ENCODE assay signal across 10 mouse cellular contexts in the genomic region with DNA sequence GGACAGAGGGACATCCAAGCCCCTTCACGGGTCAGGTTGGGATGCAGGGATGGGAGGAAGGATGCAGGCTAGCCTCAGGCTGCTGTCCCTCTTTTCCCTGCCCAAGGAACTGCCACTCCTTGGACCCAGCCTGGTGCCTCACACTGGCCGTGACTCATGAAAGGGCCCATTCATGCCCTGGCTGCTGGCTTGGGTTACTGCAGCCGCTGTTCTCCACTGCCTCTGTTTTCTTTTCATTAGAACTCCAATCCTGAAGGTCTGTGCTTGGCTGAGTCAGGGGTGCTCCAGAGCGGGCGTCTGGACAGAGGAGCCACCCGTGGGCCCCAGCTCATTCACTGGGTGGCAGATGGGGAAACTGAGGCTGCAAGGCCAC. TPM values are rescaled to one million over a fixed set of nuclear protein-coding genes. Genes with fewer than 3 reads are reported as not detected.
DNase-seq lines count a peak whose midpoint lies in the region; ATAC-seq and TF ChIP-seq lines count a peak whose summit lies in the region.
"Had no signal": no experiment of that assay in that cellular context is flagged by ENCODE, and none has a peak within 500 bp of the region (broad histone marks: within the 10 kb centered on the region; RNA-seq: fewer than 3 reads in every experiment).

No protein-coding gene starts in this region.

- ATAC-seq in frontal cortex, adult (ENCODE audit: low TSS enrichment) = peak; percentile 28; the same call in 1 of the 2 replicates
- ATAC-seq in intestine, postnatal 0 days = no peak
- peak; percentile 56 for ATAC-seq in stomach, postnatal 0 days (ENCODE audit: low FRiP score, low TSS enrichment)

- TF ChIP-seq CTCF in intestine, postnatal 0 days (IDR thresholded peaks at IDR 0.05; ENCODE audit: low read depth) = peak; percentile 33; the same call in 1 of the 2 replicates
- peak; percentile 55 for TF ChIP-seq CTCF in stomach, postnatal 0 days (IDR thresholded peaks at IDR 0.05; ENCODE audit: low read depth)

- no peaks in the 10 kb centered on the region for H3K4me1 ChIP-seq in intestine, postnatal 0 days (replicated peaks; ENCODE audit: control insufficient read depth, insufficient read depth, low read length)
- no peaks in the 10 kb centered on the region for H3K4me1 ChIP-seq in stomach, postnatal 0 days (replicated peaks; ENCODE audit: control insufficient read depth, insufficient read depth)

- no peak for TF ChIP-seq EP300 in stomach, postnatal 0 days (optimal IDR thresholded peaks at IDR 0.05)

- H3K27ac ChIP-seq in intestine, postnatal 0 days (ENCODE audit: low read depth, low read length) = no peak overlapping the region
- H3K27ac ChIP-seq in stomach, postnatal 0 days (replicated peaks) = no peak overlapping the region
- H3K27ac ChIP-seq: neural tube, embryonic 12.5 days had no signal

- WGBS in intestine, postnatal 0 days = 71% methylated on average over 6 of the region's 6 CpGs
- 75% methylated on average over 6 of the region's 6 CpGs for WGBS in stomach, postnatal 0 days

- H3K27me3 ChIP-seq in intestine, postnatal 0 days (replicated peaks; ENCODE audit: control insufficient read depth, insufficient read depth, low read length) = peaks cover 10% of the 10 kb centered on the region
- no peaks in the 10 kb centered on the region for H3K27me3 ChIP-seq in stomach, postnatal 0 days (ENCODE audit: control insufficient read depth, insufficient read depth, low read length)

- H3K4me3 ChIP-seq in intestine, postnatal 0 days (ENCODE audit: low read depth, low read length) = no peak overlapping the region
- H3K4me3 ChIP-seq in stomach, postnatal 0 days (ENCODE audit: low read depth, low read length) = no peak overlapping the region
- H3K4me3 ChIP-seq: neural tube, embryonic 12.5 days had no signal

- H3K9ac ChIP-seq in intestine, postnatal 0 days (ENCODE audit: low read depth, low read length) = no peak overlapping the region
- no peak overlapping the region for H3K9ac ChIP-seq in stomach, postnatal 0 days (ENCODE audit: low read length)
- H3K9ac ChIP-seq: neural tube, embryonic 12.5 days had no signal

- no peaks in the 10 kb centered on the region for H3K9me3 ChIP-seq in intestine, postnatal 0 days (ENCODE audit: control insufficient read depth)
- no peaks in the 10 kb centered on the region for H3K9me3 ChIP-seq in stomach, postnatal 0 days (ENCODE audit: control insufficient read depth, low read length)
- H3K9me3 ChIP-seq: neural tube, embryonic 12.5 days had no signal

- no peak overlapping the region for H3K4me2 ChIP-seq in intestine, postnatal 0 days (replicated peaks; ENCODE audit: low read depth)
- no peak overlapping the region for H3K4me2 ChIP-seq in stomach, postnatal 0 days (replicated peaks; ENCODE audit: low read depth)
- H3K4me2 ChIP-seq: neural tube, embryonic 12.5 days had no signal

- no peaks in the 10 kb centered on the region for H3K36me3 ChIP-seq in intestine, postnatal 0 days (ENCODE audit: control insufficient read depth, insufficient read depth)
- H3K36me3 ChIP-seq in stomach, postnatal 0 days (ENCODE audit: control insufficient read depth, insufficient read depth, low read length) = no peaks in the 10 kb centered on the region
- H3K36me3 ChIP-seq: neural tube, embryonic 12.5 days had no signal

- DNase-seq in frontal cortex, postnatal 25 days (ENCODE audit: low spot score in 2 of 2) = no peak
- peak; percentile 49 for DNase-seq in right cerebral cortex, adult 18-20 months
- no peak for DNase-seq in right cerebral cortex, postnatal 4 days
- DNase-seq in stomach, postnatal 0 days (ENCODE audit: low spot score) = peak; percentile 26
- no peak for DNase-seq in thymus, postnatal 0 days (ENCODE audit: low spot score)
- DNase-seq in urinary bladder, adult 18-20 months (ENCODE audit: low spot score in 2 of 2) = no peak
- DNase-seq: kidney, adult 8-10 months had no signal

RNA-seq across cellular contexts. Expression of a gene that starts 57.3 kb away (rescaled TPM):
- polyA plus RNA-seq in intestine, postnatal 0 days (2015; fragmentation: Nextera tagmentation; extraction: Ambion mirVana) = 7.7 and 9.8 TPM in 2 replicates
- 2.3 and 2.8 TPM in 2 replicates for polyA plus RNA-seq in stomach, postnatal 0 days (2015; fragmentation: Nextera tagmentation; extraction: Ambion mirVana)
- polyA plus RNA-seq in thymus, postnatal 0 days (2015; fragmentation: Nextera tagmentation; extraction: Ambion mirVana) = 3.9 and 5.4 TPM in 2 replicates

Comparison
In these comparisons a context has a peak if more than half of its experiments do, and no peak if none do; other contexts are left out.
1. DNase-seq: peak in right cerebral cortex, adult 18-20 months (single experiment) and stomach, postnatal 0 days (single experiment); none in frontal cortex, postnatal 25 days (0 of 2), right cerebral cortex, postnatal 4 days (single experiment), thymus, postnatal 0 days (single experiment) and urinary bladder, adult 18-20 months (0 of 2).